Mouse (Mus musculus): Measurements from ENCODE around the gene Selenbp1.
A peak's percentile ranks its signal among the peaks of the same experiment; 100 is the strongest.
"Not testable (repeated sequence)": the region's sequence is repeated elsewhere in the genome, so short reads cannot be mapped to it uniquely, and the experiment has no call there.

The Selenbp1 gene

GRCm38 (mm10) chr3:94932809-94933564 lies at the start of gene Selenbp1:
Gene Selenbp1, plus strand, starts transcription at chr3:94933056.
- DNase-seq (ENCODE audit: low read depth, low spot score), result peak; percentile 64

- DNase-seq (ENCODE audit: low read depth, low spot score), result peak; percentile 89
Measured at GRCm38 (mm10) chr3:94886316-94887224, 46.3 kb upstream of the Selenbp1 start, which contains the start of gene Psmb4. Gene Psmb4, minus strand, starts transcription at chr3:94886961.

GRCm38 (mm10) chr3:94888595-94888994 lies 44.3 kb upstream of the Selenbp1 start:
- DNase-seq (ENCODE audit: low read depth, low spot score), result peak; percentile 30

GRCm38 (mm10) chr3:94894076-94894475 lies 38.8 kb upstream of the Selenbp1 start:
- DNase-seq (ENCODE audit: low read depth, low spot score), result no peak

- peak; percentile 65 for DNase-seq (ENCODE audit: low read depth, low spot score)
Measured at GRCm38 (mm10) chr3:94902747-94903146, 30.1 kb upstream of the Selenbp1 start.

GRCm38 (mm10) chr3:94904759-94905158 lies 28.1 kb upstream of the Selenbp1 start:
- not testable (repeated sequence) for DNase-seq (ENCODE audit: low read depth, low spot score)

GRCm38 (mm10) chr3:94906482-94906881 lies 26.4 kb upstream of the Selenbp1 start:
- no peak for DNase-seq (ENCODE audit: low read depth, low spot score)

- DNase-seq (ENCODE audit: low read depth, low spot score), result no peak
Measured at GRCm38 (mm10) chr3:94911050-94911693, 21.7 kb upstream of the Selenbp1 start.

GRCm38 (mm10) chr3:94913801-94914200 lies 19.1 kb upstream of the Selenbp1 start:
- DNase-seq (ENCODE audit: low read depth, low spot score), result no peak

GRCm38 (mm10) chr3:94915903-94916741 lies 16.7 kb upstream of the Selenbp1 start:
- DNase-seq (ENCODE audit: low read depth, low spot score), result no peak

- no peak for DNase-seq (ENCODE audit: low read depth, low spot score)
Measured at GRCm38 (mm10) chr3:94917816-94918361, 15.0 kb upstream of the Selenbp1 start.

- DNase-seq (ENCODE audit: low read depth, low spot score), result no peak
Measured at GRCm38 (mm10) chr3:94918845-94919244, 14.0 kb upstream of the Selenbp1 start.

- no peak for DNase-seq (ENCODE audit: low read depth, low spot score)
Measured at GRCm38 (mm10) chr3:94921104-94921503, 11.8 kb upstream of the Selenbp1 start.

GRCm38 (mm10) chr3:94922333-94922732 lies 10.5 kb upstream of the Selenbp1 start:
- no peak for DNase-seq (ENCODE audit: low read depth, low spot score)

GRCm38 (mm10) chr3:94924688-94925087 lies 8.2 kb upstream of the Selenbp1 start:
- no peak for DNase-seq (ENCODE audit: low read depth, low spot score)

GRCm38 (mm10) chr3:94926301-94926736 lies 6.5 kb upstream of the Selenbp1 start:
- DNase-seq (ENCODE audit: low read depth, low spot score), result not testable (repeated sequence)

GRCm38 (mm10) chr3:94928979-94929378 lies 3.9 kb upstream of the Selenbp1 start:
- not testable (repeated sequence) for DNase-seq (ENCODE audit: low read depth, low spot score)

GRCm38 (mm10) chr3:94930386-94931266 lies 2.2 kb upstream of the Selenbp1 start:
- DNase-seq (ENCODE audit: low read depth, low spot score), result not testable (repeated sequence)

GRCm38 (mm10) chr3:94931427-94932082 lies 1.3 kb upstream of the Selenbp1 start:
- DNase-seq (ENCODE audit: low read depth, low spot score), result not testable (repeated sequence)

All from forelimb bud, embryonic 11.5 days (tissue).